Mouse (Mus musculus) inflammation-experienced regulatory T-cells, adult 6 months (primary cell): ENCODE data around the gene Zer1. TPM values are rescaled to one million over a fixed set of nuclear protein-coding genes. Genes with fewer than 3 reads are reported as not detected.

Experiments used
- ATAC-seq: one replicate; pipeline ENCODE4 v1.8.0; 2017
- polyA plus RNA-seq, 3 experiments: library from polyadenylated mRNA; unstranded; fragments of 100-300 nt; shearing (Covaris generic); gene quantifications; one replicate each; pipeline ENCODE4 v1.2.1; 2017

Gene Zer1
- polyA plus RNA-seq, 3 experiments from 2014 or later, result 9.1 to 29.1 (median 14.0) TPM

DNA sequence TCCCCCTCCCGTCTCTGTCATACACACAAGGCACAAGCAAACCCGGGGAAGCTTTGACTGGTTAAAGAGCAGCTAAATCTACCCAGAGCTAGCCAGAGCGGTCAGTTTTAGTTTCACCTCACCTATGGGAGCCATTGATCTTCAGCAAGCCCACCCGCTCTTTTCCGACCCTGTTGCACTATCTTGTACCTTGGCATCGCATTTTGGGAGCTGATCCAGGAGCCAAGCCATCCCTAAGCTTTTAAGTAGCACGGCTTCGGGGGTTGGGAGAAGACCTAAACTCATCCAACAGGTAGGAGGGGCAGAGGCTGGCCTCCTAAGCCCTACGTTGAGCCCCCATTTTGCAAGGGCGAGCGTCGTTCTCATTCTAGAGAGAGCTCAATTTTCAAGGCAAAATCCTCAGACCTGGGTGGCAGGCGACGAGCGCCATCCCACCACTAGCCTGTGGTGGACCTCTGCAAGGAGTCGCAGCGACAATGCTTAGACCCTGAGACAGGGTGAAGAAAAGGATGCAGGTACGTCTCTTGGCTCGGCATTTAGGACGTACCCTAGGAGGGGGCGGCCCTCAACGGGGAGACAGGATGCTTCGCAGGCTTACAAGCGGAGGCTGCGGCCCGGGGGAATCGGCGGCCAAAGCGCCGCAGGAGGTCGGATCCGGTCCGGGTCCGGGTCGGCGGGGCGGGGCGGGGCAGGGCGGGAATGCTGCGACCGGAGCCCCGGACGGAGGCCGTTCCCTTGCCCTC lies 485 bp downstream of the Zer1 start:
- ATAC-seq, result peak; percentile 59

DNA sequence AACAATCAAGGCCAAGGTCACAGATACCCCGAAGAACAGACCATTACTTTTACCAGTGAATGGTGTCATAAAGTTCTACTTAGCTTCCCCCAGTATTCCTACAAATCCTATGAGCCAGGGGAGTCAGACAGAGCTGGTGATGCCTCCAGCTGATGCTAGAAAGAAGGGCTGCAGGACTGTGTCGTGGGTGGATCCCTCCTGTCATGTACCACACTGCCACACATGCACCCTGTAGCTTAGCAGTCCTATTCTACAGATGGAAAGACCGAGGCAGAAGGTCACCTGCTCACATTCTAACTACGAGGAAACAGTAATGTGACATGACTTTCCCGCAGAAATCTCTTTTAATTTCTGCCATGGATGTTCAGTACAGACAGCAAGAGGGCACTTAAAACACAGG lies 1.6 kb downstream of the Zer1 start:
- ATAC-seq, result no peak

DNA sequence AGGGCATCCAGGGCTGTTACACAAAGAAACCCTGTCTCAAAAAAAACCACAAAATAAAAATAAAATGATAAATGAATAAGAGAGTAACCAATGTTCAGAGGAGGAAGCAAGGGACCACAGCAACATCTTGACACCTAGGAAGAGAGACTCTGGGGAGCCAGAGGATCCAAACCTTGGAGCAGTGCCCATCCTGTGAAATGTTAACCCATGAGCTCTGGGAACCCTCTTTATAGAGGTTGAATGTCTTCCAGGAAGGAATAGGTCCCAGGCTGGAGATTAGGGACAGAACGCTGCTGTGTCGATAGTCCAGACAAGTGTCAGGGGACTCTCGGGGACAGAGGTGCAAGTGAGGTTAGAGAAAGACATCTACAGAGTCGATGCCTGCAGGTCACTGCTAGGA lies 4.1 kb downstream of the Zer1 start:
- no peak for ATAC-seq

DNA sequence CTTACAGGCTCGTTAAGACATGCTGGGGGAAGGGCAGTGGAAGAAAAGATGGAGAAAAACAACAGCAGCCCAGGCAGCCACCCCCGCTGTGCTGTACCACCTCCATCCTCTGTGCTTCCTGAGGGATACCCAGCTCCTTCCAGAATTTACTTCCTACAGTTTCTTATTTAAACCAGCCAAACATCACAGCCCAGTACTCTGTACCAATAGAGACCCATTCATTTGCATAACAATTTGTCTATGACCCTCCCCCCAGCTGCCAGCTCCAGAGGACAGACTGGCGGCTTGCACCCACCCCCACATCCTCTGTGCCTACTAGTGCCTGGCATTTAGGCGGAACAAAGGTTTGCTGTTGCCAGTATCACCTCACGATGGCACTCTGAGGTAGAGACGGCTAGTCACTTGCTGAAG lies 4.7 kb downstream of the Zer1 start:
- peak; percentile 39 for ATAC-seq

DNA sequence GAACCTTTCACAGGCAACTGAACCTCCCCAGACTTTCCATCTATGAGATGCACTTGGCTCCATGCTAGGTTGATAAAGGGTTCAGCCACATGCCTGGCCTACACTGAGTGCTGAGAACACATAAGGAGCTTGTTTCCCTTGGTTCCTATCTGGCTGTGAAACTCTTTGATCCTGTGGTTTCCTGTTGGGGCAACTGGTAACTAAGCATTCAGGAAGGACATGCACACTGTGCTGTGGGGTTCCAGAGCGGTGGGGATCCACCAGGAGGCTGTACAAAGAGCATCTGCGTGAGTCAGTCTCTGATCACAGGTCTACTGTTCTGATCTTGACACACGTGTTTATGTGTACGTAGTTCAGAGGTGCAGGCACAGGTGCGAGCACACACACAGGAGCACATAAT lies 11.8 kb downstream of the Zer1 start:
- ATAC-seq, result no peak

DNA sequence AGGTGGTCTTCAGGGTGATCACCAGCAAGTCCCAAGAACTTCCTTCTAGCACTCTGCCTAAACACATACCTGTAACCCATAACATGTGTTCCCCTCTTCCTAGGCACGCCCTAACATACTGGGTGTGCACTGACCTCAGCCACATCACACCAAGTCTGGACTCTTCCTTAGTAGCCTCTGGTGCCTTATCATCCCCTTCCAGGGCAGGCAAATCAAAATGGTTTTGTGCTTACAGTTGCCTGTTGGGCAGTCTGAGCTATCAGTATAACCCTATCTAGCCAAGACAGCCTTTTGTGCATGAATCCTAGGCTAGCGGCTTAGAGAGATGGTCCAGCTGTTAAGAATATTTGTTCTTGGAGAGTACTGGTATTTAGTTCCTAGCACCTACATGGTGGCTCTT lies 12.9 kb downstream of the Zer1 start:
- no peak for ATAC-seq

DNA sequence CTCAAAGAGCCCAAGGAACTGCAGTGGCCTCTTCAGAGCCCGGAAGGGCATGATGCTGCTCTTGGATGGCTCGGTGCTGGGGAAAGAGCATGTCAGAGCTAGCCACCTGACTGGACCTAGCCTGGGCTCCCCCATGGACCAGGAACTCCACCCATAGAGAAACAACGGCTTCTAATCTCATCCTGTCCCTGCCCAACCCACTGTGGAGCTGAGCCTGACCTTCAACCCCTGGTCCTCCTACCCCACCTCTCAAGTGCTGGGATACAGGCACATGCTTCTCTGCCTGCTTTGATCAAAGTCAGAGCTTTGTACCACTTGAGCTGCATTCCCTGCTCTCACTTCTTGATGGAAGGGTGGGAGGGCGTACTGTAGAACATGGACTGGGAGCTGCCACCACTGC lies 16.1 kb downstream of the Zer1 start:
- no peak for ATAC-seq

DNA sequence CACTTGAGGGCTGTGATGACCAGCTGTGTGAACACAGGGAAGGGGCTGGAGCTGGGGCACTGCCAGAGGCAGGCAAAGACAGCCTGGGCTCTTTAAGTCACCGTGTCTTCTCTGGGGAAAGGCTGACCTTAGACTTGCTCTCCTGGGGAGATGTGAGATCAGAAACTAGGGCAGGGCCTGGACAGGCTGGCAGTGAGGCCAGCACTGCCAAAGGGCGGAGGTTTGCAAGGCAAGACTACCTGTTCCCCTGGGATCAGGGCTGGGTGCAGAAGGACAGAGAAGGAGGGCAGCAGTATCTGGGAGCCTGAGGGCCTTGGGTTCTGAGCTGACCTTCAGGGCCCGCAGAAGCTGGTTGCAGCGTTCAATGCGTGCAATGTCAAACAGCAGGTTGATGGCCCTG lies 16.7 kb downstream of the Zer1 start:
- no peak for ATAC-seq

DNA sequence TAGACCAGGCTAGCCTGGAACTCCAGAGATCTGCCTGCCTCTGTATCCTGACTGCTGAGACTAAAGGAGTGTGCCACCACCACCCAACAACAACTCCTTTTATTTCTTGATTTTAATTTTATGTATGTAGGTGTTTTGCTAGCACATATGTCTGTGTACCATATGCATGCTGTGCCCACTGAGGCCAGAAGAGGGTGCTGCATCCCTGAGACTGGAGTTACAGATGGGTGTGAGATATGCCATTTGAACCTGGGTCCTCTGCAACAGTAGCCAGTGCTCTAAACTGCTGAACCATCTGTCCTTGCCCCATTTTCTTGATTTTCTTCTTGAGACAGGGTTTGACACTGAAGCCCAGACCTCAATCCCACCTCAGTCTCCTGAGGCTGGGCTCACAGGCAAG lies 18.0 kb downstream of the Zer1 start:
- no peak for ATAC-seq

DNA sequence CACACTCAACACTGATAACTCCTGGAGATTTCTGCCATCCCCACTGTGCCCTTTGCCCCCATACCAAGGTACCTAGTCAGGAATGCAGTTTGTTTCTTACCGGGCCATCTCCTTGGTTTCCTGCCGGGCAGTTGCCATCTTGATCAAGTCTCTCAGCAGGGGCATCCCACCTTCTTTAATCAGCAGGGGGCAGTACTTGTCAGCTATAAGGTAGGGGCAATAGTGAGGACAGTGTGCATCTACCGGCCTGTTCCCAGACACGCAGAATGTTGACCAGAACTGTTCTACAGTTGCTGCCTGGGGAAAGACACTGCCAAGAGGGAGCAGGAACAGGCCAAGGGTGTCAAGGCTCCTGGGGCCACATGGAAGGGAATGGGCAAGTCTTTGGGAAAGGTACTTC lies 24.2 kb downstream of the Zer1 start:
- ATAC-seq, result no peak

DNA sequence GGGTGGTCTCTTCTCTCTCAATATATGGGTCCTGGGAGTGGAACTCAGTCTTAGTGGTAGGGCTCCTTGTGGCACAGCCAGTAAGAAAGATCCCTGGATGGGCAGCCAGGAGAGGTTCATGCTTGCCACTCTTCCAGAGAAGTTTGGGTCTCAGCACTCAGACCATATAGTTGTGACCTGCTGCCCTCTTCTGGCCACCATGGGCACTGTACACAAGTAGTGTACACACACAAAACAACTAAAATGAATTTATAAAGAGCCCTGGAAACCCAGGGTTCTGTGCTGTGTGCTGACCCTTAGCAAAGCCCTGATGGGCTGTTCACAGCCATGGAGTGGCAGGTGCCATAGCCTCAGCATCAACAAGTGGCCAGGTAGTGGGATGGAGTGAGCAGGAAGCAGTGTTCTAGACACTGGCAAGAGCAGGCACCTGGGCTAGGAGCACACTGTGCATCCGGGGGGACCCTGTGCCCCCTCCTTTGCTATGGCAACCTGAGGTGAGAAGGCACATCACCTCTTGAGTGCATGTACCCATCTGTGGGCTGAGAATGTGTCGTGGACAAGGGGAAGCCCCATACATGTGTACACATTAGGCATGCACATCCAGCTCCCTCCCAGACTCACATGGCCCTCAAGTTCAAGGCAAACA lies 28.4 kb downstream of the Zer1 start:
- no peak for ATAC-seq

DNA sequence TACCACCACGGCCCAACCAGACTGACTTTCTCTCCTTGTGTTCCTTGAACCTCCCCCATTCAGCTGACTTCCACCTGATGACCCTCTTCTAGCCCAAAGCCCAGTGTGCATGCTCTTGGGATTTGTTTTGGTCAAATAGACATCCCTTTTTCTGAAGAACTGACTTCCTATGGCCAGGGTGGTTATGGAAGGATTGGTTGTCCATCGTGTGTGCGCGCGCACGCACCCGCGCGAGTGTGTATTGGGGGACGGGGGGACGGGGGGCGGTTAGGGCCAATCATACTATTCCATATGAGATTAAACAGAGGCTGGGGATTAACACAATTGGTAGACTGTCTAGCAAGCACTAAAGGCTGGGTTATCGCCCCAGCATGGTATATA lies 30.2 kb downstream of the Zer1 start:
- no peak for ATAC-seq

DNA sequence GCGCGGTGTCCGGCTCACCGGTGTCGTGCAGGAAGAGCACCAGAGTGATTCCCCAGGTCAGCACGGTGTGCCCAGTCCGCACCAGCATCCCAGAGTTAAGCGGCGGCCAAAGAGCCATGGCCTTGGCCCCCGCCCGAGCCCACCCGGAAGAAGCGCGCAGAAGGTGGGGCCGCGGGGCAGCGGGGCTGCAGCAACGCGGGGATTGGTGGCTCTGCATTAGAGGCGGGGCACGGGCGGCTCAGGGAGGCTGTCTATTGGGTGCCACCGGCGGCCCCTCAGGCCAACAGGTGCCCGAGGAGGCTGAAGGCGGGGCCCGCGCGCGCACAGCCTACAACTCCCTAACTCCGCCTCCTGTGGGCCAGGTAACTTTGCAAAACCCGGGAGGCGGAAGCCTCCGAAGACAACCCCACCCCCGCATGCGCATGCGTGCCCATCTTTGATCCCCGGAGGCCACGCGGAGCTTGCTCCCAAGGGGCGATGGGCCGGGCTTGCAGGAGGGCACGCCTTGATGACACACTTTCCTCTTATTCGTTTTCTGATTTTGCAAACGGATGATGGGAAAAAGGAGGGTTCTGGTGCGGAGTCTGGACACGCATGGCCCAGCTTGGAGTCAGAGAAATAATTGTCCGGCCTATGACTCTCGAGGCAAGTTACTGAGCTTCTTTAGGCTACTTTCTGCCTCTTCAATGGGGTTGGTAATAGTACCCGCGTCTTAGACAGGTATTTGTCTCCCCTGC lies 30.7 kb downstream of the Zer1 start, which contains the start of gene Zdhhc12:
Gene Zdhhc12, minus strand, starts transcription at position 178 of the 737 bp plus-strand sequence.
- ATAC-seq, result peak; percentile 97

DNA sequence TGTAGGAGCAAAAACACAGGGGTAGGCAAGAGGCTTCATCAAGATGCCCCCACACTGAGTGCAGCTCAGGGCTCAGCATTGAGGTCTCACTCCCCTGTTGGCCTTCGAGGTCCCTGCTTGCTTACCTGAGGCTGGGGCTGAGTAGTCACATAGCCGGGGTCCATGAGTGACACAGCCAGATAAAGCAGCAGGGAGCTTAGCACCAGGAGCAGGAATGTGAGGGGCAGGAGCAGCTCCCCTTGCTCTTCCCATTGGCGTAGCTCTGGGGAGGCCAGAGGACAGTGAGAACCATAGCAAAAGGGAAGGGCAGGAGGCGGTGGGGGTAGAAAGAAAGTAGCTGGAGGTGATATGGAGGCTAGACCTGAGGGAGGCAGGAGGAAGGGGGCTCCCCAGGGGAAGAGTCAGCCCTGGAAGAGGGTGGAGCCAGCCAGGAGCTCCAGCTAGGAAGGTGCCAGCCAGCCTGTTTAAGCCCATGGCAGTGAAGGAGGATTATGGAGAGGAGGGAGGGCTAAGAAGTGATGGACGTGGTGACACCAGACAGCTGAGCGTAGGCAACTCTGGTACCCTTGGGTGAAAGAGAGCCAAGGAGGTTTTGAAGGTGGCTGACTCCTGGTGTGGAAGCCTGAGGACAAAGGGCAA lies 32.0 kb downstream of the Zer1 start:
- no peak for ATAC-seq

DNA sequence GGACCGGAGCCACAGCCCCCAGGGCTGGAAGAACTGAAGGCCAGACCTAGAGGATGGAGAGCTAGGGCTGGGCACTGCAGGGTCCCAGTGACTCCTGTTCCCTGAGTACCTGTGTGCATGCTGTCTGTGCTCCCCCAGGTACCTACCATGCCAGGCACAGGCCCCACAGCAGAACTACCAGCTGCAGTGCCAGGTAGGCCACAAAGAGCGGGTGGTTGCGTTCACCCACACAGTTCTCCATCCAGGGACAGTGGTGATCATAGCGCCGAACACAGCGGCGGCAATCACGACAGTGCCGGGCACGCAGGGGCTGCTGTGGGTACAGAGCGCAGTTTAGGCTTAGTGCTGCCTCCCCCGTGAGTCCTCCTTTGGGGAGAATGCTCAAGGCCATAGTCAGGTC lies 32.9 kb downstream of the Zer1 start:
- no peak for ATAC-seq

DNA sequence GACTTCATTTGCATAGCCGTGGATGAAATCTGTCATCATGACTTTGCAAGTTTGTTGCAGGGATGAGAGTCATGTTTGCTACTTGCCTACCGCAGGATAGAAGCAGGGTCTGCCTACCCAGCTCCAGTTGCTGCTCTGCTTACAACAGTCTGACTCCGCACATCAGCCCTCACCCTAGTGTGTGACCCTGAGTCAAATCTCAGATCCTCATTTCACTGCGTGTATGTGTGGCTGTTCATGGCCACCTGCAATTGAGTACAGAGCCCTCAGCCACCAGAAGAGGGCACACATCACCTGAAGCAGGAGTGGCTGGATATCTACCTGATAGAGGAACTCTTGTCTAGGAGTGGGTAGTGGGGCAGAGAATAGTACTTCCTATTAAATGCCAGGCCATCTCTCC lies 37.1 kb downstream of the Zer1 start:
- no peak for ATAC-seq

DNA sequence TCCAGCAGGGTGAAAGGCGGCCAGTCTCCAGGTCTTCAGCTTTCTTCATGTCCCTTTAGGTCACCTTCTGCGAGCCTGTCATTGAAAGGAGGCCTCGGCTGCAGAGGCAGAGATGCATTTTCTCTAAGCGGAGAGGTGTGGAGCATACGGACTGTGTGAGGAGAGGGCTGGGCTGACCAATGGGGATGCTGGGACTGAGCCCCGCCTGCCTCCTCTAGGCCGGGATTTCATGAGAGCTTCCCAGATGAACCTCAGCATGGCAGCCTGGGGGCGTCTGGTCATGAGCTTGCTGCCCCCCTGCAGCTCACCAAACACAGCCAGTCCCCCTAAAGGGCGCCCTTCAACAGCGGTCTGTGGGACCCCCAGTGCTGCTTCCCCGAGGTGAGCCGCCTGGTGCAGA lies 39.8 kb downstream of the Zer1 start:
- ATAC-seq, result no peak

DNA sequence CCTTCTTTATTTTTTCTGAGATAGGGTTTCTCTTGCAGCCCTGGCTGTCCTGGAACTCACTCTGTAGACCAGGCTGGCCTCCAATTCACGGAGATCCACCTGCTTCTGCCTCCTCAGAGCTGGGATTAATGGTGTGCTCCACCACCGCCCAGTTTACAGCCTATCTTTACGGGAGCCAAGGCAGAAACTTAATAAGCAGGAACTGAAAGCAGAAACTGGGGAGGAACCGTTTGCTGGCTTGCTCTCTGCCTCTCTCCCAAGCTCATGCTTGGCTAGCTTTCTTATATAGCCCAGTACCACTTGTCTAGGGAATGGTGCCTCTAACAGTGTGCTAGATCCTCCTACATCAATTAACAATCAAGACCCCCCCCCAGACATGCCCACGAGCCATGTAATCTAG lies 40.3 kb downstream of the Zer1 start:
- no peak for ATAC-seq

DNA sequence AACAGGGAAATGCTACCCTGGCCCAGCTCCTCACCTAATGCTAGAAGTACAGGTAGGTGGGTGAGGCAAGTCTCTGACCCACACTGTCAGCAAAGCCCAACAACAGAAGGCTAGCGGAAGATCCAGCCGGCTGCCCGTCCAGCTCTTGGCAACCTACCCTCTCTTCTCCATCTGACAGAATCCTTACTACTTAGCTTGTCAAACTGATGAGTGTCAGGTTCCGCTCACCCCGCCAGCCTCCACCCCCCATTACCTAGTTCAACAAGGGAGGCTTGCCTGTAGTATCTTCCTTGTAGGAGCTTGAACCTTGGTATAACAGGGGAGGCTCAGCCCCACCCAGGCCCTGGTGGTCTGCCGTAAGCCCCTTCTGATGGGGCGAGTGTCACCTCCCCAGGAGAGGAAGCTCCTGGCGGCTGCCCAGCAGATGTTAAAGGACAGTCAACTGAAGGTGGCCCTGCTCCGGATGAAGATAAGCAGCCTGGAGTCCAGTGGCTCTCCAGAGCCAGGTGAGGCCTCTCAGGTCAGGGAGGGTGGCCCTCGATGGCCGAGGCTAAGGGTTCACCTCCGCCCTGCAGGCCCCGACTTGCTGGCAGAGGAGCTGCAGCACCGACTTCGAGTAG lies 44.1 kb downstream of the Zer1 start:
- no peak for ATAC-seq

DNA sequence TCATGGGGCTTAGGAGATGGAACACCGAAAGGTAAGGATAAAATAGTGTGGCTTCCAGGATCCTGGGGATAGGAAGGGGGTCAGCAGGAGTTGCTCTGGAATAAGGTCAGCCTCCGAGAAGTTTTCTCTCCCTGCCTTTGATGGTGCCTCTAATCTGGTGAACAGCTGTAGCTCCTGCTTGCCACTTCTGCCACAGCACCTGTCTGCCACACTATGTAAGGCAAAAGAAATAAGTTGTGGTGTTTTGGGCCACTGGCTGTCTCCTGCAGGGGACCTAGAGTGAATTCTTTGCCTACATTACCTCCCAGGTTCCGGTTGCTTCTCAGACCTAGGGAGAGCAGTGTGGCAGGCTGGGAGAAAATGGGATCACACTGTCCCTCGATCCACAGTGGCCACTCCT lies 45.6 kb downstream of the Zer1 start:
- ATAC-seq, result no peak

DNA sequence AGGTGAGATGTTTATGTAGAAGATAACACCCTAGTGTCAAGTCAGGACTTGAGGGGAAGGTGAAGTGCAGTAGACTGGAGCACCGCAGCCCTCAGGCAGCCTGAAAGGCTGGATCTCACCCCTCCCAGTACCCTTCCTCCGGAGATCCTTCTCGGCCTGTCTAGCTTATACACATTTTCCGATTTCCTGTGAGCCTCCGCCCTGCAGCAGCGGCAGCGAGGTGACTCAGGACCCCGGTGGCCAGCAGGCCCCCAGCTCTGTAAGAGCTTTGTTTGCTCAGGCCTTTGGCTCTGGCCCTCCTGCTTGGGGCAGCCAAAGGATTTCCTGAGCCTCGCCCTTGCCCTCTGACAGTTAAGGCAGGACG lies 46.1 kb downstream of the Zer1 start:
- no peak for ATAC-seq

DNA sequence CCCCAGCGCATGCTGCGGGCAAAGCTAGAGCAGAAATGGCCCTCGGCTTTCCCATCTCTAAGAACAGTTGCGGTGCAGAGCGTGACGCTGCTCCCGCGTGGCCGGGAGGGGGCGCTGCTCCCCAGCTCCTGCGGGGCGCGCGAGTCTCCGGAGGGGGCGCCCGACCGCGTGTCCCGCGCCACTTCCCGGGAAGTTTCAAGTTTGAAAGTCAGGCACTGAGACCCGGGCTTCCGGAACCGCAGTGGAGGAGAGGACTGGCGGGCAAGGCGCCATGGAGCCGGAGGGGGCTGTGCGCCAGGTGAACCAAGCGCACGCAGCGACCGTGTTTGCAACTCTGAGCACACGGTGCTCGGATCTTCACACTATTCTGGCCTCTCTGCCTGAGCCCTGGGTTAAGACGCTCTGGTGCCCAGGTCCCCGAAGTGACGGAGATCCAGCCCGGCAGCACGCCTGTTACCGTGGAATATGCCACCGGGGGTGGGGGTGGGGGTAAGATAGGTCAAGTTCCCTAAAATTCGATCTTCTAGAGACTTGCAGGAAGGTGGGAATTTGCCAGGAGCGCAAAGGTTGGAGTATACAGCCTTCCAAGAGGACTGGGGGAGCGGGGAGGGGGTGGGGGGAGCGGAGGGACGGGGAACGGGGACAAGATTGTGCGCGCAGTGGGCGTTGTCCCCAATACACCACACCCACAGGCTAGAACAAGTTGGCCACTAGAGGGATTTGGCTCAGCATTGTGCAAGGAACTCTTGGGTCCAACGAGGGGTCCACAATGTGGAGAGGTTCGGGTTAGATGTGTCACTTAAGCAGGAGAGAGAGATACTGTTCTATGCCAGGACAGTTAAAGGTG lies 46.7 kb downstream of the Zer1 start, which contains the start of gene Pkn3:
Gene Pkn3, plus strand, starts transcription at position 183 of the 847 bp plus-strand sequence.
- ATAC-seq, result peak; percentile 89
